Mouse (Mus musculus): ENCODE measurements around the gene Cyp2w1.
"Not testable (repeated sequence)": the region's sequence is repeated elsewhere in the genome, so short reads cannot be mapped to it uniquely, and the experiment has no call there.

Cyp2w1 gene

GRCm38 (mm10) chr5:139387329-139388194 is 35.1 kb downstream of the Cyp2w1 start:
- no peak for DNase-seq

- DNase-seq: peak; percentile 60
Measured at GRCm38 (mm10) chr5:139388195-139388570, 35.8 kb downstream of the Cyp2w1 start.

GRCm38 (mm10) chr5:139388694-139389675 is 36.6 kb downstream of the Cyp2w1 start:
- DNase-seq: no peak

- DNase-seq: peak; percentile 49
Measured at GRCm38 (mm10) chr5:139389676-139390061, 37.3 kb downstream of the Cyp2w1 start.

GRCm38 (mm10) chr5:139390324-139391119 is 38.1 kb downstream of the Cyp2w1 start:
- not testable (repeated sequence) for DNase-seq

GRCm38 (mm10) chr5:139391309-139391990 is 39.0 kb downstream of the Cyp2w1 start:
- no peak for DNase-seq

- no peak for DNase-seq
Measured at GRCm38 (mm10) chr5:139392219-139393196, 40.1 kb downstream of the Cyp2w1 start.

- DNase-seq: no peak
Measured at GRCm38 (mm10) chr5:139393197-139393588, 40.8 kb downstream of the Cyp2w1 start.

- DNase-seq: no peak
Measured at GRCm38 (mm10) chr5:139394399-139394798, 42.0 kb downstream of the Cyp2w1 start.

GRCm38 (mm10) chr5:139395528-139395927 is 43.1 kb downstream of the Cyp2w1 start:
- DNase-seq: no peak

GRCm38 (mm10) chr5:139397359-139397916 is 45.0 kb downstream of the Cyp2w1 start:
- DNase-seq: no peak

- DNase-seq: peak; percentile 98
Measured at GRCm38 (mm10) chr5:139397959-139398753, 45.7 kb downstream of the Cyp2w1 start.

- no peak for DNase-seq
Measured at GRCm38 (mm10) chr5:139398786-139399185, 46.4 kb downstream of the Cyp2w1 start.

- no peak for DNase-seq
Measured at GRCm38 (mm10) chr5:139399991-139400390, 47.6 kb downstream of the Cyp2w1 start.

GRCm38 (mm10) chr5:139402106-139402505 is 49.7 kb downstream of the Cyp2w1 start:
- no peak for DNase-seq

- no peak for DNase-seq
Measured at GRCm38 (mm10) chr5:139403692-139404260, 51.4 kb downstream of the Cyp2w1 start.

GRCm38 (mm10) chr5:139404801-139405401 is 52.5 kb downstream of the Cyp2w1 start, which contains the start of gene C130050O18Rik:
Gene C130050O18Rik (plus strand): TSS chr5:139405280.
- DNase-seq: no peak

GRCm38 (mm10) chr5:139405478-139405877 is 53.1 kb downstream of the Cyp2w1 start:
- DNase-seq: no peak

GRCm38 (mm10) chr5:139405953-139406352 is 53.5 kb downstream of the Cyp2w1 start:
- DNase-seq: no peak

Measured in kidney, adult 9 months (tissue).